Mouse (Mus musculus): Measurements from ENCODE around the gene Ankrd26. TPM values are rescaled to one million over a fixed set of nuclear protein-coding genes. Genes with fewer than 3 reads are reported as not detected.

Ankrd26 gene
- polyA plus RNA-seq, 1 experiment: 1.2 TPM

DNA sequence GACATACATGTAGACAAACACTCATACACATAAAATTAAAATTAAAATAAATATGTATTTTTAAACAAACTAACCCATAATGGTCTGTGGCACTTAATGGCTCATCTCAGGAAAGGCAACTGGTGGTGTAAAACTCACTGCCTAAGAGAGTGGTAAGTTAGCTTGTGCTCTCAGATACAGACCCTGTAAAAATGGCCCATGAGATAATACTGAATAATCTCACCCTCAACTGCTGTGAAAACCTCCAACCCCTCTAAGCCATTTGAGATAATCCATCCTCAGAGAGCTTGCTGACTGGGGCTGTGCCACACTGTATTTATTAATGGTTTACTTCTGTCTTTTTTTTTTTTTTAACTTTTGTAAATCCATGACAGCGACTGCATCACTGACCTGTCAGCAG lies 79.9 kb downstream of the Ankrd26 start:
- TF ChIP-seq POLR2A (IDR thresholded peaks at IDR 0.05; ENCODE audit: low read depth, low read length) (no peak), CTCF (IDR thresholded peaks at IDR 0.05; ENCODE audit: extremely low read depth, insufficient read depth, insufficient read length, insufficient replicate concordance) (no peak)
- WGBS: 90% methylated on average over 1 of the region's 1 CpGs
- Histone ChIP-seq H3K27me3 (ENCODE audit: control insufficient read depth, insufficient read depth, low read length) (peaks cover 5% of the 10 kb centered on the region; the same call in 1 of the 2 replicates), H3K36me3 (ENCODE audit: control insufficient read depth, insufficient read depth, low read length) (no peaks in the 10 kb centered on the region), H3K4me1 (ENCODE audit: control insufficient read depth, insufficient read depth, insufficient read length) (peaks cover 3% of the 10 kb centered on the region; the same call in 1 of the 2 replicates), H3K4me3 (ENCODE audit: extremely low read depth, insufficient read depth, insufficient read length) (no peak overlapping the region), H3K27ac (ENCODE audit: insufficient read depth, low read length) (no peak overlapping the region)
- no peak for DNase-seq (ENCODE audit: low read depth in 1 of 2, low spot score in 2 of 2)

- Histone ChIP-seq H3K4me1 (ENCODE audit: control insufficient read depth, insufficient read depth, insufficient read length) (peaks cover 3% of the 10 kb centered on the region; the same call in 1 of the 2 replicates), H3K36me3 (ENCODE audit: control insufficient read depth, insufficient read depth, low read length) (no peaks in the 10 kb centered on the region), H3K27me3 (ENCODE audit: control insufficient read depth, insufficient read depth, low read length) (peaks cover 5% of the 10 kb centered on the region; the same call in 1 of the 2 replicates), H3K27ac (ENCODE audit: insufficient read depth, low read length) (peak within 1 kb of the TSS; percentile 14; the same call in 1 of the 2 replicates), H3K4me3 (ENCODE audit: extremely low read depth, insufficient read depth, insufficient read length) (peak within 1 kb of the TSS; percentile 44; the same call in 1 of the 2 replicates)
- DNase-seq (ENCODE audit: low read depth in 1 of 2, low spot score in 2 of 2): peak in 1 of 2 experiments; percentile 5
- WGBS: 3% methylated on average over 44 of the region's 57 CpGs
- TF ChIP-seq POLR2A (IDR thresholded peaks at IDR 0.05; ENCODE audit: low read depth, low read length) (no peak), CTCF (IDR thresholded peaks at IDR 0.05; ENCODE audit: extremely low read depth, insufficient read depth, insufficient read length, insufficient replicate concordance) (no peak)
Observed at GRCm38 (mm10) chr6:118478957-118479708, 82.9 kb downstream of the Ankrd26 start, which contains the start of gene Zfp9. Gene Zfp9, minus strand, starts transcription at chr6:118479320.

- no peaks in the 10 kb centered on the region for H3K36me3 ChIP-seq (ENCODE audit: control insufficient read depth, insufficient read depth, low read length)
- no peak for DNase-seq (ENCODE audit: low read depth in 1 of 2, low spot score in 2 of 2)
- WGBS: 79% methylated on average over 10 of the region's 10 CpGs
- H3K4me1 ChIP-seq (ENCODE audit: control insufficient read depth, insufficient read depth, insufficient read length): peaks cover 3% of the 10 kb centered on the region; the same call in 1 of the 2 replicates
- H3K27me3 ChIP-seq (ENCODE audit: control insufficient read depth, insufficient read depth, low read length): peaks cover 5% of the 10 kb centered on the region; the same call in 1 of the 2 replicates
- no peak overlapping the region for H3K27ac ChIP-seq (ENCODE audit: insufficient read depth, low read length)
- TF ChIP-seq POLR2A (IDR thresholded peaks at IDR 0.05; ENCODE audit: low read depth, low read length): no peak
- no peak for TF ChIP-seq CTCF (IDR thresholded peaks at IDR 0.05; ENCODE audit: extremely low read depth, insufficient read depth, insufficient read length, insufficient replicate concordance)
- peak overlapping the region; percentile 18; the same call in 1 of the 2 replicates for H3K4me3 ChIP-seq (ENCODE audit: extremely low read depth, insufficient read depth, insufficient read length)
Observed at GRCm38 (mm10) chr6:118477875-118478785, 83.9 kb downstream of the Ankrd26 start.

GRCm38 (mm10) chr6:118462069-118462705 lies 99.8 kb downstream of the Ankrd26 start:
- Histone ChIP-seq H3K4me3 (ENCODE audit: extremely low read depth, insufficient read depth, insufficient read length) (no peak overlapping the region), H3K27me3 (ENCODE audit: control insufficient read depth, insufficient read depth, low read length) (no peaks in the 10 kb centered on the region), H3K4me1 (ENCODE audit: control insufficient read depth, insufficient read depth, insufficient read length) (no peaks in the 10 kb centered on the region), H3K36me3 (ENCODE audit: control insufficient read depth, insufficient read depth, low read length) (no peaks in the 10 kb centered on the region), H3K27ac (ENCODE audit: insufficient read depth, low read length) (no peak overlapping the region)
- 81% methylated on average over 15 of the region's 15 CpGs for WGBS
- no peak for TF ChIP-seq CTCF (IDR thresholded peaks at IDR 0.05; ENCODE audit: extremely low read depth, insufficient read depth, insufficient read length, insufficient replicate concordance)
- TF ChIP-seq POLR2A (IDR thresholded peaks at IDR 0.05; ENCODE audit: low read depth, low read length): no peak
- DNase-seq (ENCODE audit: low read depth in 1 of 2, low spot score in 2 of 2): no peak

DNA sequence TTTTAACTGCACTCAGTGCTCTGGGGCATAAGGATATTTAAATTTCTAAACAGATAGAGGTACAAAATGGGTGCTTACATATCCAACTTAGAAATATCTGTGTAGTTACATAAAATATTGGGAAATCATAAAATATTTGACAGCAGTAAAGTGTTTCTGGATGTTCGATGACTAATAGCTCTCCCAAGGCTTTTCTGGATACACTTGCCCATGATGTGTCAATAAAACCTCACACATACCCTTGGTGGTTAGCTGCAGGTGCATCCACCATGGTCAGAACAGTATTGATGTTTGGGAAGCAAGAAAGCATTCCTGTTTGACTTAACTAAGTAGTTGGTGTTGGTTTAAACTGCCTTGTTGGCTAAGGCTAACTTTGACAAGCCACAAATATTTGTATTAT lies 104.3 kb downstream of the Ankrd26 start:
- Histone ChIP-seq H3K36me3 (ENCODE audit: control insufficient read depth, insufficient read depth, low read length) (no peaks in the 10 kb centered on the region), H3K4me1 (ENCODE audit: control insufficient read depth, insufficient read depth, insufficient read length) (no peaks in the 10 kb centered on the region), H3K4me3 (ENCODE audit: extremely low read depth, insufficient read depth, insufficient read length) (no peak overlapping the region), H3K27ac (ENCODE audit: insufficient read depth, low read length) (no peak overlapping the region), H3K27me3 (ENCODE audit: control insufficient read depth, insufficient read depth, low read length) (no peaks in the 10 kb centered on the region)
- TF ChIP-seq POLR2A (IDR thresholded peaks at IDR 0.05; ENCODE audit: low read depth, low read length) (no peak), CTCF (IDR thresholded peaks at IDR 0.05; ENCODE audit: extremely low read depth, insufficient read depth, insufficient read length, insufficient replicate concordance) (no peak)
- WGBS: 96% methylated on average over 1 of the region's 1 CpGs
- no peak for DNase-seq (ENCODE audit: low read depth in 1 of 2, low spot score in 2 of 2)

DNA sequence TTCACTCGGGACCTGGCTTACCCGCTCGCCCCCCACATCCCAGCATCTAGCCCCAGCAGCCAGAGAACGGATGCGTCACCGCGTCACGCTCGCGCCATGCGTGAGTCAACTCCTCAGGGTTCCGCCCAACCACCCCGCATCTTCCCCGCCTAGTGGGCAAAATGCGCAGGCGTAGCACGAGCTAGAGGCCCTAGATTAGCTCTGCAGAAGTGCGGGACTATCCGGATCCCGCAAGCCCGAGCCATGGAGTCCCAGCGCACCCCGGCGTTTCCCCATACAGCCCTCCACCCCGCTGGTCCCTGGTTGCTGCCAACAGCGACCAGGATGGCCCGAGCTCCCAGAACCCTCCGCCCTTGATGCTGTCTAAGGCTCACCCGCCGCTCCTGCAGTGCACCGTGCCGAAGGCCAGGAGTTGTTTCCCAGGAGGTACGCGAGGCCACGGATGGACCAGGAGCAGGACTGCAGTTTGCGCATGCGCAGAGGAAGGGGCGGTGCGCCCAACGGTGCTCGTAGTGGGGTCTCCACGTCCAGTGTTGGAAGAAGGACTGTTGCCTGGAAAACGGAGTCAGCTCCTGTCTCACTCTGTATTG lies 106.9 kb downstream of the Ankrd26 start, which contains the start of gene Zfp248:
Zfp248 (minus strand) TSS at position 487 of the 590 bp plus-strand sequence.
- H3K4me3 ChIP-seq (ENCODE audit: extremely low read depth, insufficient read depth, insufficient read length): peak within 1 kb of the TSS; percentile 80
- TF ChIP-seq POLR2A (IDR thresholded peaks at IDR 0.05; ENCODE audit: low read depth, low read length) (no peak), CTCF (IDR thresholded peaks at IDR 0.05; ENCODE audit: extremely low read depth, insufficient read depth, insufficient read length, insufficient replicate concordance) (no peak)
- WGBS: under 1% methylated on average over 43 of the region's 43 CpGs
- no peaks in the 10 kb centered on the region for H3K36me3 ChIP-seq (ENCODE audit: control insufficient read depth, insufficient read depth, low read length)
- DNase-seq (ENCODE audit: low read depth in 1 of 2, low spot score in 2 of 2): peak; percentile 45 to 65
- H3K4me1 ChIP-seq (ENCODE audit: control insufficient read depth, insufficient read depth, insufficient read length): no peaks in the 10 kb centered on the region
- peak within 1 kb of the TSS; percentile 45 for H3K27ac ChIP-seq (ENCODE audit: insufficient read depth, low read length)
- H3K27me3 ChIP-seq (ENCODE audit: control insufficient read depth, insufficient read depth, low read length): no peaks in the 10 kb centered on the region
